In genomic region chr2:144647151-144647550, GRCm38 (mm10) we compare ENCODE assay signal across 25 mouse cellular contexts.
"Had no signal": no experiment of that assay in that cellular context is flagged by ENCODE, and none has a peak within 500 bp of the region (broad histone marks: within the 10 kb centered on the region; RNA-seq: fewer than 3 reads in every experiment).

No protein-coding gene starts in this region.

- DNase-seq: forebrain, postnatal 0 days; gastrocnemius, postnatal 14 days; gastrocnemius, postnatal 36 days; heart, adult 18-20 months; heart, postnatal 14 days; heart, postnatal 36 days; kidney, adult 11 months; kidney, adult 2 months; kidney, adult 9 months; kidney, postnatal 14 days; kidney, postnatal 36 days; layer of hippocampus, adult 9-11 months; layer of hippocampus, postnatal 36 days; left cerebral cortex, postnatal 4 days had no signal

- H3K4me3 ChIP-seq: heart, embryonic 10.5 days; heart, embryonic 13.5 days; heart, embryonic 15.5 days; hindbrain, embryonic 13.5 days; hindbrain, embryonic 15.5 days; kidney, embryonic 15.5 days; limb, embryonic 12.5 days; limb, embryonic 15.5 days had no signal

- H3K4me2 ChIP-seq: heart, embryonic 13.5 days; heart, embryonic 15.5 days; hindbrain, embryonic 13.5 days; hindbrain, embryonic 15.5 days; kidney, embryonic 15.5 days; limb, embryonic 12.5 days; limb, embryonic 15.5 days had no signal

- H3K36me3 ChIP-seq: heart, embryonic 10.5 days; heart, embryonic 13.5 days; heart, embryonic 15.5 days; hindbrain, embryonic 13.5 days; hindbrain, embryonic 15.5 days; kidney, embryonic 15.5 days; limb, embryonic 12.5 days; limb, embryonic 15.5 days had no signal

- H3K4me1 ChIP-seq: heart, embryonic 15.5 days; limb, embryonic 15.5 days had no signal

- ATAC-seq: forebrain, postnatal 0 days; hindbrain, postnatal 0 days; intestine, embryonic 16.5 days had no signal

- H3K9me3 ChIP-seq: heart, embryonic 10.5 days; heart, embryonic 13.5 days; heart, embryonic 15.5 days; hindbrain, embryonic 13.5 days; hindbrain, embryonic 15.5 days; kidney, embryonic 15.5 days; limb, embryonic 12.5 days; limb, embryonic 15.5 days had no signal

- H3K27me3 ChIP-seq: heart, embryonic 13.5 days; heart, embryonic 15.5 days; hindbrain, embryonic 13.5 days; hindbrain, embryonic 15.5 days; kidney, embryonic 15.5 days; limb, embryonic 12.5 days; limb, embryonic 15.5 days had no signal

- H3K27ac ChIP-seq: heart, embryonic 10.5 days; heart, embryonic 13.5 days; heart, embryonic 15.5 days; hindbrain, embryonic 13.5 days; hindbrain, embryonic 15.5 days; hindbrain, postnatal 0 days; kidney, embryonic 15.5 days; kidney, postnatal 0 days; limb, embryonic 12.5 days; limb, embryonic 15.5 days had no signal

- H3K9ac ChIP-seq: forebrain, postnatal 0 days; heart, embryonic 13.5 days; heart, embryonic 15.5 days; hindbrain, embryonic 13.5 days; hindbrain, embryonic 15.5 days; kidney, embryonic 15.5 days; limb, embryonic 12.5 days; limb, embryonic 15.5 days had no signal
